Mouse (Mus musculus): ENCODE data around the gene Pawr.
"Not testable (repeated sequence)": the region's sequence is repeated elsewhere in the genome, so short reads cannot be mapped to it uniquely, and the experiment has no call there.

Gene Pawr

DNA sequence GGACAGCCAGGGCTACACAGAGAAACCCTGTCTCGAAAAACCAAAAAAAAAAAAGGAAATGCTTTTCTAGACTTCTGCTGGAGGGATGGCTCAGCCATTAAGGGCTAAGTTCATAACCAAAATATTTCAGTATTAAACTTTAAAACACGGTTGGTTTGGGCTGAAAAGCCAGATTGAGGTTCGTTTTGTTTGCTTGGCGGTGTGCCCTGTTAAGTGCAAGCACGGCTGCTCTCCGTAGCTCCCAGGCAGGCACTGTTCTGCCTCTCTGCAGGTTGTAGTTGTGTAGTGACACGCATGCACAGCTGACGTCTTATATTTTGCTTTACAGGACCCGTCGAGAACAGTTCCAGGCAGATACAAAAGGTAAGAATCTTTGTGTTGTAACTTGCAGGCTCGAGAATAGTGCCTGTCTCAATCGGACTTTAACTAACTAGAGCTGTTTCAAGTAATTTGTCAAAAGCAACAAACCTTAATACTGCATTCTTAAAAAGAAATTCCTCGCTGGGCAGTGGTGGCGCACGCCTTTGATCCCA, 59.5 kb downstream of the Pawr start:
- DNase-seq (ENCODE audit: low spot score in 2 of 2), result no peak

DNA sequence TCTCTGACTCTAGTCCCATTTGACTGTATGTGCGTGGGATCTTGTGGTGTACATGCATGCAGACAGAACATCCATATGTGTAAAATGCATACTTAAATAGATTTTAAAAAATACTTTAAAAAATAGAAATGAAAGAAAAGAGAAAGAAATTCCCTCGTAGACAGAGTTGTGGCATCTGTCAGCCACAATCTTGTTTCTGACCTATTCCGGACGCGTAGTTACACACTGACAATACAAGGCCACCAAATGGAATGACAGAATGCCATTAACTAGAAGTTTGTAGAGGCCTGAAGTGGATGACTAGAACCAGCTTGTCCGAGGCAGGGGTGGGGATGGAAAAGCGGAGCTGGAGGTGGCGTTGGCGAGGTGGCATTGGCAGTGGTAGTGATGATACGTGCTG, 60.2 kb downstream of the Pawr start:
- no peak for DNase-seq (ENCODE audit: low spot score in 2 of 2)

GRCm38 (mm10) chr10:108394306-108394705, 62.4 kb downstream of the Pawr start:
- no peak for DNase-seq (ENCODE audit: low spot score in 2 of 2)

GRCm38 (mm10) chr10:108395229-108395628, 63.3 kb downstream of the Pawr start:
- DNase-seq (ENCODE audit: low spot score in 2 of 2), result no peak

- no peak for DNase-seq (ENCODE audit: low spot score in 2 of 2)
Measured at GRCm38 (mm10) chr10:108395647-108396046, 63.7 kb downstream of the Pawr start.

DNA sequence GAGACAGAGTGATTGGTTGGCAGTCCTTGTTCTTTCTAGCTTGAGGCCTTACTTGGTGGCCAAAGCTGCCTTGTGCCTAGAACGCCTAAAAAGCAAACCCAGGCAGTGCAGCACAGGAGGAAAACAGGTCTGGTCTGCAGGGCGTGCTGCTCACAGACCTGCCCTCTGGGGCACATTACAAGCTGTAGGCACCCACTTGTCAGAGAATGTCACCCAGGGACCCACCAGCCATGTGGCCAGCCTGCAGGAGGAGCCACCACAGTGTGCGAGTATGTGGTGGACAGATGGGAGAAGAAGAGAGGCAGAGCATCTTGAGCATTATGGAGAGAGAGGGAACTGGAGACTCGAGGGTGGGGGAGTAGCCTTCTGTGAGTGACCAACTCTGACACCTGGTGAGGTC, 70.8 kb downstream of the Pawr start:
- no peak for DNase-seq (ENCODE audit: low spot score in 2 of 2)

- DNase-seq (ENCODE audit: low spot score in 2 of 2), result no peak
Measured at GRCm38 (mm10) chr10:108403366-108403865, 71.5 kb downstream of the Pawr start.

DNA sequence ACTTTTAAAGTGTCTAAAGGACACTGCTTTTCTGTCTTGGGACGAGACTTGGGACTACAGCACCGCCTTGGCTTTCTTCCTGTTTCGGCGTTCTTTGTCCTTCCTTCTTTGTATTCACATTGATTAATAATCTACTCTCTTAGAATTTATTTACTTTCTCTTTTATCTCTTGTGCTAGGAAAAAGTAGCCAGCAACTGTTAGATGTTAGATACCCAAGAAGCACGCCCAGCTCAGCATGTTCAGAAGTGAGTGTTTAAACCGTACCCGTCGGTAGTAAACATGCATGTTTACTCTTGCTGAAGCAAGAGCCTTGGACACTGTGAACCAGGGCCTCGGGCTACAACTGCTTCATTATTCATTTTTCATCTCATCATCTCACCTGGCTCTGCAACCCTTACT, 72.2 kb downstream of the Pawr start:
- no peak for DNase-seq (ENCODE audit: low spot score in 2 of 2)

DNA sequence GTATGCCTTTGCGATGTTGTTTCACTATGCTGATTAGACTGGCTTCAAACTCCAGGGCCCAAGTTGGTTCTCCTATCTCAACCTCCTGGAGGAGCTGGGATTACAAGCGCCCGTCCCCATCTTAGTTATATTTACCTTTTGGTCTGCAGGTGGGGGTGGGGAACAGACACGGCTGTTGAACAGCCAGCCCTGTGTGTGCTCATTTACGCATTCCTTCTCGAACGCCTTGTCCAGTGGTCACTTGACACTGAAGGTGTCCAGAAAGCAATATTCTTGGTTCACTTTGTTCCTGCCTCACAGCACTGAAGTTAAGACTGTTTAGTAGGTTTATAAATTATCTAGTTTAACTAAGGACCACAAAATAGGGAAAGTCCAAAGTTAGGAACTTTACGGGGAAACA, 73.2 kb downstream of the Pawr start:
- DNase-seq (ENCODE audit: low spot score in 2 of 2), result no peak

DNA sequence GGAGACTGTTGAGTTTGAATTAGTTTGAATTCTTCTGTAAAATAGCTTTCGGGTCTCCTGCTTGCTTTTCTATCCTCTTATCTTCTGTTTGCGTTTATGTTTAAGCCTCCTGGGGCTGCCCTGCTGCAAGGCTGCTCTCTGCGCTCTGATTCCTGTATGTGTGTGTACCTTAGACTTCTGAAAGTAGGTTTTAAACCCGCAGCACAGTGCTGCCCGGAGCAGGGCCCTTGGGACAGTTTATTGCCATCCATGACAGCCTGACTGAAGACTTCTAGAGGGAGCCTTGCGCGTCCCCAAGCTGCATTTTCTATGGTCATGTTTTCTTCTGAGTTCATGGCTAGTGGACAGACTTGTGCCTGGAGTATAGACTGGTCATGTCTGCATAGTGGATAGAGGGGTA, 74.0 kb downstream of the Pawr start:
- DNase-seq (ENCODE audit: low spot score in 2 of 2), result no peak

DNA sequence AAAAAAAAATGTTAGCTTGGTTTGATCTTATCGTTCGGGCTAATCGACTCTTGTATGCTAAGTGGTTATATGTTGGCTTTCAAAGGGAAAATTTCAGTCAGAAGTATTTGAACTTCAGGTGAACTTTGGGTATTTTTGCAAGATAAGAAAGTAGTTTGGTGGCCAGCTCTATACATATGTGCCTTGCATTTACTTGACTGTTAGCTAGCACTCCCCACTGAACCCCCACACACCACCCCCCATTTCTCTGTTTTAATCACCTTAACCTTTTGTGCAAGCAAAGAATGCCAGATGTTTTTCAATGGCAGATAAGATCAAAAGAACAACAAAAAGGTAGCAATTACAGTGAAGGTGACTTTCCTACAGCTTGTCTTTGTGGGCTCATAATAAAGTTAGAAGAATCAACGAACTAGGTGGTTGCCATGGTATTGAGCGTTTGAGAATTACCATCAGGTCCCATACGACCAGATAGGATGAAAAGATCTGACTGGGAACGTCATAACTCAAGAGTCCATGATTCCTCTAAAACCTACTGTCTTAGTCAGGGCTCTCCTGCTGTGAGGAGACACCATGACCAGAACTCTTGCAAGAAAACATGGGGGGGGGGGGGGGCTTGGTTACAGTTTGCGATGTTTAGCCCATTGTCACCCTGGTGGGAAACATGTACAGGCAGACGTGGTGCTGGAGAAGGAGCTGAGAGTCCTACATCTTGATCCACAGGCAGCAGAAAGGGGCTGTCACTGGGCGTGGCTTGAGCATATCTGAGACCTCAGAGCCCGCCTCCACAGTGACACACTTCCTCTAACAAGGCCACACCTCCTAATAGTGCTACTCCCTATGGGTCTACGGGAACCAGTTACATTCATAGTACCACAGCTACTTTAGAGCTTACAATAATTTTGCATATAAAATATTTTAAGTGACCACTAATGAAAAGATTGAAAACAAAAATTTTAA, 75.2 kb downstream of the Pawr start:
- no peak for DNase-seq (ENCODE audit: low spot score in 2 of 2)

- no peak for DNase-seq (ENCODE audit: low spot score in 2 of 2)
Measured at GRCm38 (mm10) chr10:108408025-108408424, 76.1 kb downstream of the Pawr start.

- DNase-seq (ENCODE audit: low spot score in 2 of 2), result no peak
Measured at GRCm38 (mm10) chr10:108408437-108408836, 76.5 kb downstream of the Pawr start.

GRCm38 (mm10) chr10:108408986-108409385, 77.1 kb downstream of the Pawr start:
- no peak for DNase-seq (ENCODE audit: low spot score in 2 of 2)

DNA sequence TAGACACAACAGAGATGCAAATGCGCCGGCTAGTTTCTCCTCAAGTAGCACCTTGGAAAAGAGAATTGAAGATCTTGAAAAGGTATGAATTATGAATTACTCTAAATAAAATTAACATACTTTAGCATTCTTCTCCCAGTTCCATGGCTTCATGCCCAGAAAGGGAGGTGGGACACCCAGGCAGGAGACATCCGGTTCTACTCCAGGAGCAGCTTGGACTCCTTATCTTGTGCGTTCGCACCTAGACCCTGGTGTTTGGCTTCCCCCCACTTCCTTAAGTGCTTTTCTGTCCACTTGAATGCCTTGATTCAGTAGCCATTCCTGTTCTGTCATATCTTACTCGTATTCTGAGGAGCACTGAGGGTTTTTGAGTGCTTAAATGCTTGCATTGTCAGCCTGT, 77.6 kb downstream of the Pawr start:
- no peak for DNase-seq (ENCODE audit: low spot score in 2 of 2)

DNA sequence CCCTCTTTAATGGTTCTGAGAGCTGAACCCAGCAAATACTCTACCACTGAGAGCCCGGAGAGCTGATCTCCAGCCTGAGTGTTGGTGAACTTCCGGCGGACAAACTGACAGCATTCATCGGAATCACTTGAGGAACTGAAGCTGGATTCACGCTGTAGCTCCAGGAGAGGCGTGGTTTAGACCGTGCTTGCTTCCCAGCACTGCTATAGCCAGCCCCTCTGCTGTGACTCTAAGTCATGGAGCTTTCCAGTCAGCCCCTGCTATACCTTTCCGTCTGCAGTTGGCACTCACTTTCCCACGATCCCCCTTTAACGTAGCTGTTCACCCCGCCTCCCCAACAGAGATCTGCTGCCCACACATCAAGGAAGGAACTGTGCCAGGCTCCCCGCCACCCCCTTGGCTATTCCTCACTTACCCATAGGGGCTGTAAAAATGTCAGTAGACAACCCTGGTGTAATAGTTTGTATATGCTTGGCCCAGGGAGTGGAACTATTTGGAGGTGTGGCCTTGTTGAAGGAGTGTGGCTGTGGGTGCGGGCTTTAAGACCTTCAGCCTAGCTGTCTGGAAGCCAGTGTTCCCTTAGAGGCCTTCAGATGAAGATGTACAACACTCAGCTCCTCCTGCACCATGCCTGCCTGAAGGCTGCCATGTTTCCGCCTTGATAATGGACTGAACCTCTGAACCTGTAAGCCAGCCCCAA, 83.2 kb downstream of the Pawr start:
- no peak for DNase-seq (ENCODE audit: low spot score in 2 of 2)

DNA sequence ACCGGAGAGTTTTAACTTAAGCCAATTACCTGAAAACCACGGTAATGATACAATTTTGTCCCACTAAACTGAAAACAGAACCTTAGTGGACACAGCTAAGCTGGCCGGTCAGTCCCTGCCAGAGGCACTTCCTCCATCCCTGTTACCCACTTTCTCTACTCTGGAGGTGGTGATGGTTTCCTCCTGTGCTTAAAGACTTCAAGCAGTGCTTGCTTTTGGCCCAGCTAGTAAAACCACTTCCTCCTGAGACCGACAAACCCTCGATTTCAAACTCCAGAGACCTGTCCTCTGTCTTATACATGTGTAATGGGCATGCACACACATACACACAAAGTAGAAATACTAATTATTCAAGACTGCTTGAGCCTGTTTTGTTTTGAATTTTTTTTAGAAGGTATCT, 85.5 kb downstream of the Pawr start:
- DNase-seq (ENCODE audit: low spot score in 2 of 2), result no peak

- DNase-seq (ENCODE audit: low spot score in 2 of 2), result no peak
Measured at GRCm38 (mm10) chr10:108430553-108430952, 98.6 kb downstream of the Pawr start.

GRCm38 (mm10) chr10:108432194-108432593, 100.3 kb downstream of the Pawr start:
- DNase-seq (ENCODE audit: low spot score in 2 of 2), result no peak

DNA sequence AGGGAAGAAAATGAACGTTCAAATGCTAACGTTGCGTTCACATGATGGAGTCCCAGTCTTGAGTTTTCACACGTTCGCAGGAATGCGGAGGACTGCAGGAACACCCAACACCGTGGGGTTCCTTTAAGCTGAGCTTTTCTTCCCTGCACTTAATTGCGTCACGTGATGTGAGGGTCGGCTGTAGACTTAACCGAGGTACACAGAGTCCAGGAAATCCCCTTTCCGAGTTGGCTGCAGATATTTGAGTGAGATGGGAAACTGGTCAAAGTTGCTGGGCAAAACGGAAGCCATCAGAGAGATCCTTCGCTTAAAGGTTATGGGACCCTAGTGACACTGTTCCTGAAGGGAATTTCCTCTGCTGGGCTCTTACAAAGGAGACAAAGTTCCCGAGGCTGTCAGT, 102.1 kb downstream of the Pawr start:
- no peak for DNase-seq (ENCODE audit: low spot score in 2 of 2)

DNA sequence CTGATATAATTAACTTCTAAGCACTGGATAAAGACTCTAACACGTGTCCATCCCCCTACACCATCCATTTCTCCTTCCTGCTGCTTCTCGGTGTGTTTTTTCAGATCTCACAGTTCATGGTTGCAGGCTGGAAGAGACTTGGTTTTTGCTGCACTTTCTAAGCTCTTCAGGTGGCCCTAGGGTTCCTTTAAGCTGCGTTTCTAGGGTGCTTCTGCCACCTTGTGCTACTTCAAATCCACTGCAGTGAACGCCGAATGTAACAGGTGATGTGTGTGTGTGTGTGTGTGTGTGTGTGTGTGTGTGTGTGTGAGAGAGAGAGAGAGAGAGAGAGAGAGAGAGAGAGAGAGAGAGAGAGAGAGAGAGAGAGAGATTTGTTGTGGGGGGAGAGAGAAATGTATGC, 103.7 kb downstream of the Pawr start:
- DNase-seq (ENCODE audit: low spot score in 2 of 2), result no peak

- DNase-seq (ENCODE audit: low spot score in 2 of 2), result no peak
Measured at GRCm38 (mm10) chr10:108436365-108436764, 104.4 kb downstream of the Pawr start.

- DNase-seq (ENCODE audit: low spot score in 2 of 2), result not testable (repeated sequence)
Measured at GRCm38 (mm10) chr10:108440251-108440650, 108.3 kb downstream of the Pawr start.
